27 mouse cellular contexts compared by ENCODE assay signal in the genomic region with DNA sequence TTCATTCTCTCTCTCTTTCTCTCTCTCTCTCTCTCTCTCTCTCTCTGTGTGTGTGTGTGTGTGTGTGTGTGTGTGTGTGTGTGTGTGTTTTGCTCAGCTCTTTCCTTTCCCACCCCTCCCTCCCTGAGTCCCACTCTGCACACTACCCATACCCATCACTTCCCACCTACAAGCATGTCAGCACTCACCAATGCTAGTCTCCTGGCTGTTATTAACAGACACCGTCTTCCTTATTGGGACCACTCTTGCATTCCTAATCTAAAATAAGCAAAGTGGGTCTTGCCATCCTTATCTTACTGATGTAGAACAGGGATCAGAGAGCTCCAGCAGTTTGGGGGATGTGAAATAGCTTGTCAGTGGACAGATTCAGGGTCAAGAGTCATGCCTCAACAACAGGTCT.
"Had no signal": no experiment of that assay in that cellular context is flagged by ENCODE, and none has a peak within 500 bp of the region (broad histone marks: within the 10 kb centered on the region; RNA-seq: fewer than 3 reads in every experiment).

No protein-coding gene starts in this region.

- H3K9ac ChIP-seq: hindbrain, embryonic 12.5 days; hindbrain, embryonic 14.5 days; intestine, embryonic 15.5 days; limb, embryonic 12.5 days; liver, embryonic 13.5 days; liver, embryonic 15.5 days; liver, postnatal 0 days had no signal

- H3K27ac ChIP-seq: gastrocnemius, adult 2 months; hindbrain, embryonic 10.5 days; hindbrain, embryonic 12.5 days; hindbrain, embryonic 14.5 days; intestine, embryonic 15.5 days; layer of hippocampus, adult 2 months; left cerebral cortex, adult 2 months; limb, embryonic 10.5 days; limb, embryonic 12.5 days; liver, embryonic 13.5 days; liver, embryonic 15.5 days had no signal

- H3K9me3 ChIP-seq: hindbrain, embryonic 10.5 days; hindbrain, embryonic 12.5 days; intestine, embryonic 15.5 days; limb, embryonic 10.5 days; limb, embryonic 12.5 days; liver, embryonic 13.5 days; liver, embryonic 15.5 days had no signal

- H3K4me2 ChIP-seq: hindbrain, embryonic 12.5 days; hindbrain, embryonic 14.5 days; intestine, embryonic 15.5 days; limb, embryonic 12.5 days; liver, embryonic 11.5 days; liver, embryonic 13.5 days; liver, embryonic 15.5 days had no signal

- H3K4me3 ChIP-seq: gastrocnemius, adult 2 months; hindbrain, embryonic 10.5 days; hindbrain, embryonic 12.5 days; intestine, embryonic 15.5 days; layer of hippocampus, adult 2 months; left cerebral cortex, adult 2 months; limb, embryonic 10.5 days; limb, embryonic 12.5 days; liver, embryonic 13.5 days; liver, embryonic 15.5 days had no signal

- H3K36me3 ChIP-seq: hindbrain, embryonic 10.5 days; hindbrain, embryonic 12.5 days; intestine, embryonic 15.5 days; limb, embryonic 10.5 days; limb, embryonic 12.5 days; liver, embryonic 13.5 days; liver, embryonic 15.5 days had no signal

- DNase-seq: gastrocnemius, adult 2 months; gastrocnemius, postnatal 10 days; gastrocnemius, postnatal 25 days; heart, postnatal 10 days; kidney, adult 18-20 months; kidney, adult 8-10 months; kidney, postnatal 10 days; kidney, postnatal 25 days; kidney, postnatal 4 days; liver; liver, embryonic 13.5 days; liver, postnatal 0 days; lung, adult 2 months had no signal

- ATAC-seq: forebrain, embryonic 16.5 days; hindbrain, embryonic 16.5 days; inflammation-experienced regulatory T-cells, adult 6 months; intestine, embryonic 15.5 days; intestine, postnatal 0 days; liver, postnatal 0 days had no signal

- H3K27me3 ChIP-seq: intestine, embryonic 15.5 days; liver, embryonic 13.5 days; liver, embryonic 15.5 days had no signal

- H3K4me1 ChIP-seq: hindbrain, embryonic 12.5 days; intestine, embryonic 15.5 days had no signal
